Mouse (Mus musculus): ENCODE data around the gene Stxbp1.

The Stxbp1 gene

GRCm38 (mm10) chr2:32846805-32847467 lies at the start of gene Stxbp1:
Gene Stxbp1, minus strand, starts transcription at chr2:32847245.
- DNase-seq (ENCODE audit: low spot score in 2 of 2): peak; percentile 75 to 83

GRCm38 (mm10) chr2:32896507-32897147 lies 49.6 kb upstream of the Stxbp1 start:
- no peak for DNase-seq (ENCODE audit: low spot score in 2 of 2)

GRCm38 (mm10) chr2:32895606-32896106 lies 48.6 kb upstream of the Stxbp1 start:
- DNase-seq (ENCODE audit: low spot score in 2 of 2): no peak

- DNase-seq (ENCODE audit: low spot score in 2 of 2): no peak
Observed at GRCm38 (mm10) chr2:32894097-32894496, 47.1 kb upstream of the Stxbp1 start.

GRCm38 (mm10) chr2:32892490-32892889 lies 45.4 kb upstream of the Stxbp1 start:
- no peak for DNase-seq (ENCODE audit: low spot score in 2 of 2)

GRCm38 (mm10) chr2:32891278-32891677 lies 44.2 kb upstream of the Stxbp1 start:
- no peak for DNase-seq (ENCODE audit: low spot score in 2 of 2)

GRCm38 (mm10) chr2:32890280-32890679 lies 43.2 kb upstream of the Stxbp1 start:
- no peak for DNase-seq (ENCODE audit: low spot score in 2 of 2)

- DNase-seq (ENCODE audit: low spot score in 2 of 2): no peak
Observed at GRCm38 (mm10) chr2:32888551-32888950, 41.5 kb upstream of the Stxbp1 start.

- DNase-seq (ENCODE audit: low spot score in 2 of 2): no peak
Observed at GRCm38 (mm10) chr2:32888029-32888428, 41.0 kb upstream of the Stxbp1 start.

- DNase-seq (ENCODE audit: low spot score in 2 of 2): no peak
Observed at GRCm38 (mm10) chr2:32884745-32885144, 37.7 kb upstream of the Stxbp1 start.

- DNase-seq (ENCODE audit: low spot score in 2 of 2): no peak
Observed at GRCm38 (mm10) chr2:32882283-32883043, 35.4 kb upstream of the Stxbp1 start.

- peak in 1 of 2 experiments; percentile 36 for DNase-seq (ENCODE audit: low spot score in 2 of 2)
Observed at GRCm38 (mm10) chr2:32881723-32882122, 34.7 kb upstream of the Stxbp1 start.

- no peak for DNase-seq (ENCODE audit: low spot score in 2 of 2)
Observed at GRCm38 (mm10) chr2:32881054-32881453, 34.0 kb upstream of the Stxbp1 start.

- DNase-seq (ENCODE audit: low spot score in 2 of 2): no peak
Observed at GRCm38 (mm10) chr2:32879593-32879992, 32.5 kb upstream of the Stxbp1 start.

GRCm38 (mm10) chr2:32878396-32878795 lies 31.4 kb upstream of the Stxbp1 start:
- DNase-seq (ENCODE audit: low spot score in 2 of 2): no peak

- no peak for DNase-seq (ENCODE audit: low spot score in 2 of 2)
Observed at GRCm38 (mm10) chr2:32877761-32878393, 30.8 kb upstream of the Stxbp1 start.

GRCm38 (mm10) chr2:32877303-32877702 lies 30.3 kb upstream of the Stxbp1 start:
- DNase-seq (ENCODE audit: low spot score in 2 of 2): no peak

GRCm38 (mm10) chr2:32876490-32877302 lies 29.7 kb upstream of the Stxbp1 start:
- no peak for DNase-seq (ENCODE audit: low spot score in 2 of 2)

- DNase-seq (ENCODE audit: low spot score in 2 of 2): peak; percentile 68 to 70
Observed at GRCm38 (mm10) chr2:32875675-32876489, 28.8 kb upstream of the Stxbp1 start, which contains the start of gene Fam129b. Gene Fam129b, plus strand, starts transcription at chr2:32876114.
